Mouse (Mus musculus): Measurements from ENCODE around the gene Crim1. TPM values are rescaled to one million over a fixed set of nuclear protein-coding genes. Genes with fewer than 3 reads are reported as not detected.
A peak's percentile ranks its signal among the peaks of the same experiment; 100 is the strongest.

Gene Crim1
- total RNA-seq (2021), result 10 to 100 TPM; 19.8 to 22.5 TPM
- long read RNA-seq, experiment 1, partial matches to known transcripts, result 0 of 2 reads
- long read RNA-seq, experiment 1, other reads (novel, unspliced or antisense), result 2 of 2 reads
- long read RNA-seq, experiment 2, partial matches to known transcripts, result 0 of 1 reads
- long read RNA-seq, experiment 2, other reads (novel, unspliced or antisense), result 1 of 1 reads

- peak; percentile 69 for DNase-seq
Observed at GRCm38 (mm10) chr17:78199626-78200560, at the start of gene Crim1. Gene Crim1 (plus strand): TSS chr17:78200248.

- no peak for DNase-seq
Observed at GRCm38 (mm10) chr17:78151479-78152282, 48.4 kb upstream of the Crim1 start.

- DNase-seq, result peak; percentile 19
Observed at GRCm38 (mm10) chr17:78163278-78163677, 36.8 kb upstream of the Crim1 start.

GRCm38 (mm10) chr17:78163724-78164236, 36.3 kb upstream of the Crim1 start:
- no peak for DNase-seq

GRCm38 (mm10) chr17:78165855-78166254, 34.2 kb upstream of the Crim1 start:
- DNase-seq, result no peak

GRCm38 (mm10) chr17:78166566-78166965, 33.5 kb upstream of the Crim1 start:
- DNase-seq, result no peak

- DNase-seq, result no peak
Observed at GRCm38 (mm10) chr17:78172371-78172770, 27.7 kb upstream of the Crim1 start.

GRCm38 (mm10) chr17:78180766-78181165, 19.3 kb upstream of the Crim1 start:
- no peak for DNase-seq

GRCm38 (mm10) chr17:78196184-78196583, 3.9 kb upstream of the Crim1 start:
- DNase-seq, result no peak

- peak; percentile 52 for DNase-seq
Observed at GRCm38 (mm10) chr17:78197111-78197510, 2.9 kb upstream of the Crim1 start.

GRCm38 (mm10) chr17:78198140-78198539, 1.9 kb upstream of the Crim1 start:
- no peak for DNase-seq

- no peak for DNase-seq
Observed at GRCm38 (mm10) chr17:78198820-78199219, 1.2 kb upstream of the Crim1 start.

- no peak for DNase-seq
Observed at GRCm38 (mm10) chr17:78199231-78199625, 820 bp upstream of the Crim1 start.

- peak; percentile 54 for DNase-seq
Observed at GRCm38 (mm10) chr17:78200561-78201220, 643 bp downstream of the Crim1 start.

GRCm38 (mm10) chr17:78201221-78202058, 1.4 kb downstream of the Crim1 start:
- peak; percentile 44 for DNase-seq

- DNase-seq, result no peak
Observed at GRCm38 (mm10) chr17:78202221-78202620, 2.2 kb downstream of the Crim1 start.

GRCm38 (mm10) chr17:78202756-78203155, 2.7 kb downstream of the Crim1 start:
- no peak for DNase-seq

GRCm38 (mm10) chr17:78203478-78203877, 3.4 kb downstream of the Crim1 start:
- DNase-seq, result no peak

- DNase-seq, result no peak
Observed at GRCm38 (mm10) chr17:78206421-78206820, 6.4 kb downstream of the Crim1 start.

- DNase-seq, result no peak
Observed at GRCm38 (mm10) chr17:78207246-78207645, 7.2 kb downstream of the Crim1 start.

- DNase-seq, result no peak
Observed at GRCm38 (mm10) chr17:78208805-78209204, 8.8 kb downstream of the Crim1 start.
